Mouse (Mus musculus) heart, adult 2 months (tissue): ENCODE measurements around the gene Mdfi. TPM values are rescaled to one million over a fixed set of nuclear protein-coding genes. Genes with fewer than 3 reads are reported as not detected.

Experiments
- DNase-seq, 2 experiments: peaks; one replicate each; pipeline ENCODE4 v3.0.0; 2021
- H3K27ac ChIP-seq: fragments of 200-600 bp; 2 replicates; pipeline ENCODE4 v1.8.1; 2022
- H3K27me3 ChIP-seq: fragments of 200-500 bp; 2 replicates; pipeline ENCODE4 v1.6.1; 2012; ENCODE audit warnings: mild to moderate bottlenecking, low read length, inconsistent platforms, mixed read lengths; ENCODE audit not compliant: control insufficient read depth, insufficient read depth
- H3K36me3 ChIP-seq: fragments of 200-500 bp; 2 replicates; pipeline ENCODE4 v1.6.1; 2012; ENCODE audit warnings: low read length, inconsistent platforms; ENCODE audit not compliant: control insufficient read depth, insufficient read depth
- H3K4me1 ChIP-seq: fragments of 200-500 bp; 2 replicates; pipeline ENCODE4 v1.6.1; 2011; ENCODE audit warnings: low read length; ENCODE audit not compliant: control insufficient read depth, insufficient read depth
- H3K4me3 ChIP-seq: fragments of 200-600 bp; 2 replicates; pipeline ENCODE4 v1.8.1; 2022
- H3K79me2 ChIP-seq: fragments of 200-500 bp; replicated peaks from 2 replicates; pipeline ENCODE4 v1.6.1; 2012; ENCODE audit warnings: mild to moderate bottlenecking, inconsistent platforms, low read length, moderate library complexity, mixed read lengths; ENCODE audit not compliant: control insufficient read depth, insufficient read depth
- H3K9ac ChIP-seq: fragments of 200-500 bp; 2 replicates; pipeline ENCODE4 v1.6.1; 2012; ENCODE audit warnings: low read depth, mild to moderate bottlenecking, control low read depth, inconsistent platforms, low read length, mixed read lengths
- CTCF ChIP-seq: fragments of 200-600 bp; IDR thresholded peaks from 2 replicates; pipeline ENCODE4 v1.8.1; 2022; ENCODE audit warnings: antibody characterized with exemption, mild to moderate bottlenecking, moderate library complexity
- EP300 ChIP-seq: fragments of 200-500 bp; IDR thresholded peaks from 2 replicates; pipeline ENCODE4 v1.6.1; 2011; ENCODE audit warnings: low read depth, low read length, control low read depth; ENCODE audit not compliant: insufficient read depth
- POLR2A ChIP-seq: fragments of 200-500 bp; IDR thresholded peaks from 2 replicates; pipeline ENCODE4 v1.6.1; 2011; ENCODE audit warnings: mild to moderate bottlenecking, low read depth, low read length, control low read depth; ENCODE audit not compliant: insufficient read depth
- WGBS: fragments of 180-500 bp; shearing (Covaris S2); methylation state at CpG from one replicate; pipeline ENCODE4 v1.1.7; 2018; 5-methylcytosine and 5-hydroxymethylcytosine counted together
- intact Hi-C: fragments of 180-260 bp; cut with DNase I; formaldehyde crosslinking; loops from one replicate; pipeline ENCODE4 v1.15.1; 2025
- polyA plus RNA-seq: library from polyadenylated mRNA; depleted of rRNA; stranded (reverse); fragments of >200 nt; gene quantifications from 2 replicates; pipeline ENCODE4 v1.2.3, GENCODE M21; 2012
- total RNA-seq, 2 experiments: library from RNA; stranded (reverse); gene quantifications; 2 replicates each; pipeline ENCODE4 v1.2.3; 2021

The Mdfi gene
- total and polyA plus RNA-seq, 3 experiments: 1.8 to 11.1 (median 2.0) TPM

DNA sequence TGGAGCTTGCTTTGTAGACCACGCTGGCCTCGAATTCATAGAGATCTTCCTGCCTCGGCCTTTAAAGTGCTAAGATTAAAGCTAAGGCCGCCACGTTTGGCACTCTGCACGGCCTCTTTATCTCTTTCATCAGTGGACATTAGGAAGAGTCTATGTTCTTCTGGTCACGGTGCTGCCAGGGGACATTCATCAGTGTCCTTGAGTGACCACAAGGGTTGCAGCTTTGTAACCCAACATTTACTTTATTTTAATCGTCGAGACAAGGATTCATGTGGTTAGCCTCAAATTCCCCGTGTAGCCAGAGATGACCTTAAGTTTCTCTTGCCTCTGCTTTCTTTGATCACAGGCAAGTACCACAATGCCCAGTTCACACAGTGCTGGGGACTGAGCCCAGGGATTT, 54.0 kb downstream of the Mdfi start:
- H3K9ac ChIP-seq: no peak overlapping the region
- 76% methylated on average over 10 of the region's 10 CpGs for WGBS
- DNase-seq: no peak
- TF ChIP-seq EP300: no peak
- TF ChIP-seq POLR2A: no peak
- TF ChIP-seq CTCF: no peak
- intact Hi-C loops: no loop called here
- peaks cover 1% of the 10 kb centered on the region; the same call in 1 of the 2 replicates for H3K79me2 ChIP-seq
- H3K4me1 ChIP-seq: peaks cover 2% of the 10 kb centered on the region; the same call in 1 of the 2 replicates
- no peaks in the 10 kb centered on the region for H3K36me3 ChIP-seq
- no peak overlapping the region for H3K27ac ChIP-seq
- no peak overlapping the region for H3K4me3 ChIP-seq
- H3K27me3 ChIP-seq: no peaks in the 10 kb centered on the region

DNA sequence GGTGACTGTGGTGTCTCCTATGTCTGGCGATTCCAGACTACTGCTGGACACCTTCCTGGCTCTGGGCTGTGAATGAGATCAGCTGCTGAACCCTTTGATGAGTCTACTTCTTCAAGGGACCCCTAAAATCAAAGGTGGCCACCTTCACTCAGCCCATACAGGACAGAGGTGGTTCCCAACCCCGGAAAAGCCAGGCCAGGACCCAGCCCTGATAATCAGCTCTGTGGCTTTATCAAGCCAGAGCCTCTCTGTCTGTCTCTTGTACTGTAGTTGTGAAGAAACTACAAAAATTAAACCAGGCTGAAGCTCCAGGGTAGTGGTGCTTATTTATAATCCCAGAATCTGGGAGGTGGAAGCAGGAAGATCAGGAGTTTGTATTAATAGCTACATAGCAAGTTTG, 57.4 kb downstream of the Mdfi start:
- Histone ChIP-seq H3K27me3 (no peaks in the 10 kb centered on the region), H3K36me3 (no peaks in the 10 kb centered on the region), H3K4me3 (no peak overlapping the region), H3K4me1 (peaks cover 5% of the 10 kb centered on the region), H3K79me2 (peaks cover 1% of the 10 kb centered on the region), H3K27ac (no peak overlapping the region), H3K9ac (no peak overlapping the region)
- WGBS: 27% methylated on average over 2 of the region's 2 CpGs
- no peak for DNase-seq
- intact Hi-C loops: no loop called here
- TF ChIP-seq POLR2A: no peak
- TF ChIP-seq CTCF: no peak
- no peak for TF ChIP-seq EP300

DNA sequence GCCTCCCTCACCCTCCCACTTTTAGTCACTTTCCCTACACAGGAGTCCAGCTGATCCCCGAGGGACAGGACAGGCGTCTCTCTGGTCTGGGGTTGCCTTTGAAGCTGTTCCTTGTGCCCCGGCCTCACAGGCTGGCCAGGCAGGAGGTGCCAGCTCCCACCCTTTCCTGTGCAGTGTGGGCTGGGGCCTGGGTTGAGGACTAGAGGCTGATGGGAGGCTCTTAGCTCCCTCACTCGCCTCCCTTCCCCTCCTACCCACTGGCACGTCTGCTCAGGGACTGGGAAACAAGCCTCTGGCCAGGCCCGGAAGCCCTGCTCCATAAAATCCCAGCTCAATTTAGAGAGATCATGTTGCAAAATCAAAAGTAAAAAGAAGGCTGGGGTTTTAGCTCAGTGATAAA, 60.9 kb downstream of the Mdfi start:
- intact Hi-C loops: no loop called here
- TF ChIP-seq EP300 (no peak), CTCF (no peak), POLR2A (no peak)
- no peak overlapping the region for H3K27ac ChIP-seq
- H3K4me1 ChIP-seq: peaks cover 11% of the 10 kb centered on the region
- no peak overlapping the region for H3K4me3 ChIP-seq
- H3K27me3 ChIP-seq: no peaks in the 10 kb centered on the region
- H3K36me3 ChIP-seq: no peaks in the 10 kb centered on the region
- WGBS: 42% methylated on average over 6 of the region's 6 CpGs
- no peaks in the 10 kb centered on the region; the same call in none of the 2 replicates for H3K79me2 ChIP-seq
- no peak overlapping the region for H3K9ac ChIP-seq
- peak in 1 of 2 experiments; percentile 48 for DNase-seq

DNA sequence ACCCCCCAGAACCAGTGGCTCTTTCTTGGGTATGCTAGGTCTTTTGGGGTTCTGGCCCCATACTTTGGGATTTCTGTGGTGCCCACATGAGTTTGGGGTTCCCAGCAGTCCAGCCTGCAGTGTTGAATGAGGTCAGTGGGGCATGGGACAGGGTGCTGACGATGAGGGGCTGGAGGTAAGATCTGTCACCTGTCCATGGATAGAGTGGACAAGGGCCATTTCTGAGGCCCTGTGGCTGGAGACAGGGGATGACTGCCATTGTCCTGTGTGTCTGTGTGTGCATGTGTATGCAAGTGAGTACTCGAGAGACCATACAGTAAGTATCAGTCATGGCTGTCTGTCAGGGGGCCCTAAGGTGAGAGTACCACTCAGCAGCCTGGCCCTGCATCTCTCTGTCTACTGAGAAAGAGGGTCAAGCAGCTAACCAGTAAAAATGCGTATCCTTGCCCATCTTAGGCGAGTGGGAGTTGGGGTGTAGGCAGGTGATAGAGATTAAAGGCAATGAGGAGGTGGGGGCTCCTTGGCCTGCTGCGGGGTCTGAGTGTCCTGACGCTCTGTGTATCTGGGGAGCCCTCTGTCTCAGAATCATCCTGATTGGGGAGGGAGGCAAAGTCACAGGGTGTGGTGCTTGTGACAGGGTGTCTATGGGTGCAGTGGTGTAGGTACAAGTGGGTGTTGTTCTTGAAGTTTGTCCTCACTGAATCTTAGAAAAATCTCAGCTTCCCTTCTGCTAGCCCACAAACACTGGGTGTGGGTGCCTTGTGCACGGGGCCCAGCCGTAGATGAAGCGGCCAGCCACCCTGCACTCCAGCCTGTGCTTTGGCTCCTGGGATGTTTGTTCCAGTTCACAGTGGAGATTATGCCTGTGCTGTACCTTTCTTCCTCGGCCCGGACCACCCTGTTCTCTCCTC, 64.8 kb downstream of the Mdfi start:
- 84% methylated on average over 11 of the region's 11 CpGs for WGBS
- H3K27ac ChIP-seq: peak overlapping the region; percentile 68
- intact Hi-C loops: no loop called here
- no peak overlapping the region; the same call in 1 of the 2 replicates for H3K9ac ChIP-seq
- DNase-seq: no peak
- H3K79me2 ChIP-seq: peaks cover 4% of the 10 kb centered on the region
- no peaks in the 10 kb centered on the region for H3K36me3 ChIP-seq
- H3K4me1 ChIP-seq: peaks cover 20% of the 10 kb centered on the region
- no peaks in the 10 kb centered on the region for H3K27me3 ChIP-seq
- H3K4me3 ChIP-seq: no peak overlapping the region
- TF ChIP-seq EP300 (no peak), CTCF (no peak), POLR2A (no peak)

DNA sequence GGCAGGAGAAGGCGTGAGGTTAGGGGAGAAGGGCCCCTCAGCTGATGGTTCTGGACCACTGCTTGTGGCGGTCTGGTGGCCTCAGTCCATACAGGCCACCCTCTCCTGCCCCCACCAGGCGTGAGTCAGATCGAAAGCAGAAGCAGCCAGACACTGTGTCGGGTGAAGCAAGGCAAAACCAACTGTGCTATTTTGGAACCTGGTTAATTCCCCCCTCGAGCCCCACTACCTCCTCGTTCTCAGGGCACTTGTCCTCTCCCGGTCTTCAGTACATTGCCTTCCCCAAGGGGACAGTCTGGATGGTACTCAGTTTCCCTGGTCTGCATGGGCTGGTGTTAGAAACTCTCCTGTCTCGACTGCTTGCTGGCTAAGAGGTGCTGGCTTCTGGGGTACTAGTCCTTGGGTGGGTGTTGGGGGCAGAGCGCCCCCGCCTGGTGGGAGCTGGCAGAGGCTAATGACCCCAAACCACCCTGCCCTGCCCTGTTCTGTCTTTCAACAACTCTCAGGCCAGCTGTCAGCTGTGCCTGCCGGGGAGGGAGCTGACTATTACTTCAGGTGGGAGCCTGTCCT, 65.7 kb downstream of the Mdfi start:
- H3K4me3 ChIP-seq: no peak overlapping the region
- no peaks in the 10 kb centered on the region for H3K36me3 ChIP-seq
- TF ChIP-seq EP300 (no peak), POLR2A (no peak), CTCF (peak; percentile 61)
- 0 out of 2 replicates have a peak overlapping the region, but pooled peaks have one; percentile 9 for H3K9ac ChIP-seq
- 43% methylated on average over 12 of the region's 12 CpGs for WGBS
- peak overlapping the region; percentile 68 for H3K27ac ChIP-seq
- peak; percentile 71 to 84 for DNase-seq
- H3K27me3 ChIP-seq: no peaks in the 10 kb centered on the region
- peaks cover 4% of the 10 kb centered on the region for H3K79me2 ChIP-seq
- peaks cover 23% of the 10 kb centered on the region for H3K4me1 ChIP-seq
- intact Hi-C loops: no loop called here

DNA sequence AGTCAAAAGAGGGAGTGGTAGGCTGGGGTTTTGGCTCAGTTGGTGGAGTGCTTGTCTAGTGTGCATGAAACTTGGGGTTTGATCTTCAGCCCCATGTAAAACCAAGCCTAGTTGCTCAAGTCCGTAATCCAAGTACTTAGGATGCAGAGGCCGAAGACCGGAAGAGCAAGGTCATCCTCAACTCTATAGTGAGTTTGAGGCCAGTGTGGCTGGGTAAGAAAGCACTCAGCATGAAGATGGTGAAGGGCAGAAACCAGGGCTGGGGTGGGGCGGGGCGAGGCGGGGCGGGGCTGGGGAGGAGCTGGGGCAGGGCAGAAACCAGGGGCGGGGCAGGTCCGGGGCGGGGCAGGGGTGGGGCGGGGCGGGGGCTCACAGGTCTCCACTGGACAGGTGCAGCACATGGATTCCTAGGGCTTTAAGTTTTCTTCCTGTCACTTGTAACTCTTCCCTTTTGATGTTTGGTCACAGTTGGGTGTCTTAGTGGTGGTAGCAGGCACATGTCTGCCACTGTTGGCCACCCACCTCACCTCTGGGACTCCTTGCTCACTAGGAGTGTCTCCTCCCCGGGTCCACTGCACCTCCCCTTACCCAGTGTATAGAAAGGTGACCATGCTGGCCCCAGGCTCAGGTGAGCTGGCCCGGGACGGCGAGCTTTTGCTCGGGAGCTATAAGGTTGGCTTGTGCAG, 66.9 kb downstream of the Mdfi start:
- WGBS: 50% methylated on average over 16 of the region's 17 CpGs
- Histone ChIP-seq H3K79me2 (peaks cover 4% of the 10 kb centered on the region), H3K9ac (no peak overlapping the region), H3K27ac (no peak overlapping the region), H3K36me3 (no peaks in the 10 kb centered on the region), H3K4me3 (no peak overlapping the region), H3K27me3 (no peaks in the 10 kb centered on the region), H3K4me1 (peaks cover 27% of the 10 kb centered on the region)
- DNase-seq: no peak
- TF ChIP-seq POLR2A: no peak
- no peak for TF ChIP-seq CTCF
- TF ChIP-seq EP300: no peak
- intact Hi-C loops: no loop called here
